Mouse (Mus musculus) layer of hippocampus, adult 8-10 months (tissue): Measurements from ENCODE around the gene Sox10. TPM values are rescaled to one million over a fixed set of nuclear protein-coding genes. Genes with fewer than 3 reads are reported as not detected.

Experiments
- DNase-seq, 2 experiments: peaks; one replicate each; pipeline ENCODE4 v3.0.0; 2022; ENCODE audit warnings: low spot score in 2 of 2
- total RNA-seq, 4 experiments: library from RNA; stranded (reverse); gene quantifications; 2 replicates each; pipeline ENCODE4 v1.2.4; 2022

Sox10 gene
- total RNA-seq, 4 experiments from 2014 or later: 34.6 to 40.4 (median 37.8) TPM

GRCm38 (mm10) chr15:79162301-79162700 lies 2.7 kb downstream of the Sox10 start:
- no peak for DNase-seq

GRCm38 (mm10) chr15:79155572-79155971 lies 9.5 kb downstream of the Sox10 start:
- DNase-seq: no peak

DNA sequence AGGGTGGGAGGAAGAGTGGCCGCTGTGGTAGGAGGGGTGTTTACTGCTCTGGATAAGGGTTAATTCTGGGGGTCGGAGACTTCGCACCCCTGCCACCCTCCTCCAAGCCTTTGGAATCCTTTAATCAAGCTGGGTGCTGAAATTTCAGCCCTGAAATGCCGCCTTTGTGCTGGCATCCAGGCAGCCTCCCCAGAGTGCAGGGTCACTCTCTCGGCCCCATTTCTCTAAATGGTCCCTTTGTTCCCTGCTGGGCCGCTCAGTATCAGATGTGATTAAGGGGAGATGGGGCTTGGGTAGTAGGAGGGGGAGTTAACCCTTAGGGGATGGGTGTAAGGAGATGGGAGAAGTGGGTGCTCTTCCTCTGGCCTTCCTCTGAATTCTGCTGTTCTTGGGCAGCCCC lies 12.3 kb downstream of the Sox10 start:
- no peak for DNase-seq

- no peak for DNase-seq
Observed at GRCm38 (mm10) chr15:79151881-79152280, 13.2 kb downstream of the Sox10 start.

- peak in 1 of 2 experiments; percentile 81 for DNase-seq
Observed at GRCm38 (mm10) chr15:79148533-79148932, 16.5 kb downstream of the Sox10 start.

DNA sequence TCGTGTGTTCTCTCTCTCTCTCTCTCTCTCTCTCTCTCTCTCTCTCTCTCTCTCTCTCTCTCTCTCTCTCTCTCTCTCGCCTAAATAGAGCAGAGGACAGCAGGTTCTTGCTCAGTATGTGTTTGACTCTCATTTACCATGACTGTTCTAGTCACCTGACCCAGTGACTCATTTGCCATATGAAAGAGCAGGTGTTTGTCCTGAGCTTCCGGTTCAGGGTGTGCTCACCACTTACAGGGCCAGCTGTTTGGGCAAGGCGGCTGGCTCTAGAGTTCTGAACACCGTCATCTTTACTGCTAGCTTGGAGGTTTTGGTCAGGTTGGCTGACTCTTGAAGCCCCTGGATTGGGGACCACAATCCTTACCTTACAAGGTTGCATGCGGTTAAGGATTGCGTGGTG lies 19.5 kb downstream of the Sox10 start:
- DNase-seq: no peak

DNA sequence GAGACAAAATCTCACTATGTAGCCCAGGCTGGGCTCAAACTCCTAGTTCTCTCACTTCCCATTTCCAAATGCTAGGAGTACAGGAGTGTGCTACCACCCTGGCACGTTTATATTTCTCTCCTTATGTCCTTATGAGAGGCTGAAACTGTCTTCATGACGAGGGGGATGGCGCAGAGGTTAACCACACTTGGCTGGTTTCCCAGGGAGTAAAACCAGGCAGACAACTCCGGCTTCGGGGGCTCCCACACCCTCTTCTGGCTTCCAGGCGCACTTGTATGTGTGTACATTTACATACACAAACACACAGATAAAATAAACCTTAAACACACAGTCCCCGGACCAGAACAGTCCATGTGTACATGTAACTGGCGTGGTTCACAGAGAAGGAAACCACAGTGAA lies 21.0 kb downstream of the Sox10 start:
- no peak for DNase-seq

DNA sequence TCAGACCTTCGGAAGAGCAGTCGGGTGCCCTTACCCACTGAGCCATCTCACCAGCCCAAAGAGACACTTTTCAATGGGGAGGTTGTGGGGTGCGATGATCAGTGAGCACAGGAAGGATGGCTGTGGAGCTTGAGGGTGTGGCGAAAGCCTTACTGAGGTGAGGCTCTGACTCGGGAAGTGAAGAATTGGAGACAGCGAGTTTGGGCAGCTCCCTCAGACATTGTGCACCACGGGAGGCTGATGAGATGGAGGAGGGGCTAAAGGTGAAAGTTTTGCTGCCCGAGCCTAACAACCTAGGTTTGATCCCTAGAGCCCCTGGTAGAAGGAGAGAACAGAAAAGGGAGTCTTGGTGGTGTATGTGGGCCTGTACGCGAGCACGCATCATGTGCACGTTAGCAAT lies 21.7 kb downstream of the Sox10 start:
- no peak for DNase-seq

GRCm38 (mm10) chr15:79141566-79141917 lies 23.5 kb downstream of the Sox10 start:
- no peak for DNase-seq

DNA sequence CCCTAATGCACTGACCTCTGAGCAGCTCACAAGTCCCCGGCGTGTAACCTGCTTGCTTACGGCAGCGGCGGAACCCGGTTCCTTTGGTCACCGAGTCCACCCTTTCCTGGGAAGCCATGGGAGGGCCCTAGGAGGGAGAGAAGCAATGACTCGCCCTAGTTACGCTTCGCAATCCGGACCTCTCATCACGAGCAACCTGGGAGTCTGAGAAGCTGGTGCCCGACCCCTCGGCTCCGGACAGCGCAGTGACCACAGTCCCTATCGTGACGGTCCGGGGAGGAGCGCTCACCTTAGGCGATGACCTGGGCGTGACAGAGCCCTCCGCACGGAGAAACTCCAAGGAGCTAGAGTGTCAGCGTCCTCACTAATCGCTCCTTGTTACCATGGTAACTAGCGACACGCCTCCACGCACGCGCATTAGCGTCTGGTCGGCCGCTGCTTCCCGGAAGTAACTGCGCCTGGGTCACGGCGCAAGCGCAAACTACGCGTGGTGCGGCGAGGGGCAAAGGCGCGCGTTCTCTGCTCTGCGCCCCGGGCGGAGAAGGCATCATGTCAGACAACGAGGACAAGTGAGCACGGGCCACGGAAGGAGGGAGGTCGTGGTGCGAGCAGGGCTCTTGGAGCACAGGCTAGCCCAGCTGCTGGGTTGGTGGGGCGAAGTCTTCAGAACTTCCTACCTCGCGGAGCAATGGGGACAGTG lies 24.0 kb downstream of the Sox10 start, which contains the start of the genes Polr2f and 1700088E04Rik:
Gene Polr2f (plus strand): TSS at position 144 of the 700 bp plus-strand sequence.
Gene 1700088E04Rik (minus strand): TSS at position 388 of the 700 bp plus-strand sequence.
- peak; percentile 91 to 94 for DNase-seq

- DNase-seq: no peak
Observed at GRCm38 (mm10) chr15:79139640-79140039, 25.4 kb downstream of the Sox10 start.

DNA sequence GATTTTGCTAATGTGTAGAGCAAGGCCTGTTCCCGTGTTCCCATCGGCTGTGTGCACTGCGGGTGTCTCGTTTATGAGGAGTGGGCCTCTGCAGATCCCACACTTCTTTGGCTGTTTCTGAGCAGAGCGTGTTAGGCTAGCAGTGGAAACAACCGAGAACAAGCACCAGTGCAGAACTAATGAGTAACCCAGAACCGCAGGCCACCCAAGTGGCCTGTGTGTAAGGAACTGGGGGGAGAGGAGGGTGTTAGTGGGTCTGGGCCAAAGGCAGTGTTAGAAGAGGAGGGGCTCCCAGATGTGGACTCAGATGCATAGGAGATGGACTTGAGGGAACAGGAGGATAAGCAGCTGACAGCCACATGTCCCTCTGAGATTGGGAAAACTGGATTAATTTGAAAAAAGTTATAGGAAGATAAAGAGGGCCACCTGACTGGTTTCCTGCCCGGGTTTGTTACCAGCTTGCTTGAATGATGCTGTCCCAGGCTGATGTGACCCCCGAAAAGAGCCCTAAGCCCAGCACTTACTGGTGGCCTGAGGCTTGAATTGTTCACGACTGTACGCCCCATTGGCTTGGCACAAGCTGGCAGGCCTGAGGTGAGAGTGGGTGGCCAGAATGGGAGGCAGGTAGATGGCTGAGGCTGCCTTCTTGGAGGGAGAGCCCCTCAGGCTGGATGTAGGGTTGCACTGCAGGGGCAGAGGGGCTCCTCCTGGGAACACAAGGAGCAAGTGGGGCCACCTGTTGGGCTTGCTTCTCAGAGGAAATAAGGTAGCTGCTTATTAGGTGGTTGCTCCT lies 29.1 kb downstream of the Sox10 start:
- no peak for DNase-seq

DNA sequence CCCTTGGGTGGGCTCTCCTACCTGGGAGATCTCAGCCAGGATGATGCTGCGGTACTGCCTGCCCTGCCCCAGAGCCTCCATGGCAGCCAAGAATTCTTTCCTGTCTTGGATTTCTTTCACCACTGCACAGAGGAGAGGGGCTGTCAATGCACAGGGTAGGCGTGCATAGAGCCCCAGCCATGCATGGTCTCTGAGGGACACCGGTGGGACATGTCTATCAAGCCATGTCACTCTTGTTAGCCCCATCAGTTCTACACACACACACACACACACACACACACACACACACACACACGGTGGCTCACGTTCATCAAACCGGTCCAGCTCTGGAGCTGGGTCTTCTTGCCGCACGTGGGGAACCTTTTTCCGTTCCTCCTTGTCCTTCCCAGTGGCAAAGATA lies 29.7 kb downstream of the Sox10 start:
- no peak for DNase-seq

- DNase-seq: no peak
Observed at GRCm38 (mm10) chr15:79134496-79135270, 30.4 kb downstream of the Sox10 start.

- DNase-seq: no peak
Observed at GRCm38 (mm10) chr15:79133191-79133661, 31.8 kb downstream of the Sox10 start.

GRCm38 (mm10) chr15:79131442-79131841 lies 33.6 kb downstream of the Sox10 start:
- no peak for DNase-seq

DNA sequence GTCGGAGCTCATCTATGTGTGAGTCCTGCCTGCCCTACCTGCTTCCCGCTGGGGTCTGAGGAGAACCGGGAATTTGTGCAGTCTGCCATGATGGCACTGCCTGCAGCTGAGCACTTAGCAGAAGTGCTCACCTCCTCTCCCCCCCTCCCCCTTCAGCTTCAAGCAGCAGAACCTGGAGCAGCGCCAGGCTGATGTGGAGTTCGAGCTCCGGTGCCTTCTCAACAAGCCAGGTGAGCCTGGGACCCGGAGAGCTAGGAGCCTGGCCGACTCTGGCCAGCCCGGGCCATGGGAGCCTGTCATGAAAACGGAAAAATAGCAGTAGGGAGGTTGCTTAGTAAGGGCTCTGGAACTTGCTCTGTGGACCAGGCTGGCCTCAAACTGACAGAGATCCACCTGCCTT lies 34.3 kb downstream of the Sox10 start:
- DNase-seq: no peak

DNA sequence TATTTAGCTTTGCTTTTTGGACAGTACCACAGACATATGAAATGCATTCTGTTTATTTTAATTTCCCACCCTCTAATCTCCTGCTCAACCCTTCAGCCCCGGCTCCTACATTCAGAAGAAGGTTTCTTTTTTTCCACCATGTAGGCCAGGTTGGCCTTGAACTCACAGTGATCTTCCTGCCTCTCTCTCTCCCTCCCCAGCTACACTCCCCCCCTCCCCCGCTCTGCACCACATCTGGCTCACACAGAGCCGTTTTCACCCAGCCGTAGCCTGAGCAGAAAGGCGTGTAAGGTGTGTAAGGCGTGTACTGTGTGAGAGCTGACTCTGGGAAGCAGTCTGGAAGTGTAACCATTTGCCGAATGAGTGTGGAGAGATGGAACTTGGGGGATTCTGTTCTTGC lies 35.7 kb downstream of the Sox10 start:
- DNase-seq: no peak

DNA sequence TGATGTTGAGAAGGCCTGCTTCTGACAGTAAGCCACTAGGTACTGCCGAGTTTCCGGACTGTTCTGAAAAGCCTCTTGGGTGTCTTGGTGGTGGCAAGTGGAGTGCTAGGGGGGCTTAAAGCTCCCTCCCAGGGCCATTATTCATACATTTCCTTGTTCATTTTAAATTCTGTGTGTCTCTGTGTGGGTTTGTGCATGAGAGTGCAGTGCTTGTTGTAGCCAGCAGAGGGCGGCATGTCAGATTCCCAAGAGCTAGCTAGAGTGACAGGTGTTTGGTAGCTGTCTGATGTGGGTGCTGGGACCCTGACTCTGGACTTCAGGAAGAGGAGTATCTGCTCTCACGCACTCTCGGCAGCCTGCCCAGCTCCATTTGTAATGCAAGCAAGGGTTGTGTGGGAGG lies 36.8 kb downstream of the Sox10 start:
- DNase-seq: no peak

DNA sequence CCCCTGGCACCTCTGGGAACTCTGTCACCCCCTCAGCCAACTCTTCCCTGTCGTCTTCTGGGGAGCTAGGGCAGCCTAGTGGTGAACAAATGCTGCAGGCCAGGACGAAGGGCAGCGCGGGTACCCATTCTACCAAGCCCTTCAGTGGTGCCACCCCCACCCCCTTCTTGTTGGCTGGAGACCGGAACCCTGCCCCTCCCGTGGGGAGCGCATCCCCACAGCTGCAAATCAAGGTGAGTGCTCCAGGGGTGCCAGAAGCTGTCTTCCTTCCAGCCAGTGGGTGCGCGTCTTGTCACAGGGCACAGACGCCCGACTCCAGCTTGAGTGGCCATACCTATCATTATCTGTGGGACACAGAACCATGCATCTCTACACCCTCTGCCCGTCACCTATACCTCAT lies 37.9 kb downstream of the Sox10 start:
- no peak for DNase-seq

- peak in 1 of 2 experiments; percentile 54 for DNase-seq
Observed at GRCm38 (mm10) chr15:79126217-79126932, 38.7 kb downstream of the Sox10 start.
